Mouse (Mus musculus): ENCODE data around the gene Fa2h.
A peak's percentile ranks its signal among the peaks of the same experiment; 100 is the strongest.

The Fa2h gene

GRCm38 (mm10) chr8:111393391-111394363 lies at the start of gene Fa2h:
Gene Fa2h (minus strand): TSS chr8:111393824.
- peak; percentile 55 for DNase-seq

GRCm38 (mm10) chr8:111439189-111439588 lies 45.6 kb upstream of the Fa2h start:
- DNase-seq: peak; percentile 64

- peak; percentile 34 for DNase-seq
These were observed 41.6 kb upstream of the Fa2h start for GRCm38 (mm10) chr8:111435071-111435828.

- DNase-seq: no peak
These were observed 31.0 kb upstream of the Fa2h start for GRCm38 (mm10) chr8:111424646-111425045.

- DNase-seq: no peak
These were observed 30.6 kb upstream of the Fa2h start for GRCm38 (mm10) chr8:111424181-111424580.

- DNase-seq: no peak
These were observed 29.0 kb upstream of the Fa2h start for GRCm38 (mm10) chr8:111422614-111423013.

GRCm38 (mm10) chr8:111419171-111419570 lies 25.5 kb upstream of the Fa2h start:
- no peak for DNase-seq

- peak; percentile 30 for DNase-seq
These were observed 25.0 kb upstream of the Fa2h start for GRCm38 (mm10) chr8:111418601-111419000.

- DNase-seq: no peak
These were observed 23.6 kb upstream of the Fa2h start for GRCm38 (mm10) chr8:111417222-111417621.

- peak; percentile 38 for DNase-seq
These were observed 9.8 kb upstream of the Fa2h start for GRCm38 (mm10) chr8:111403391-111403790.

- DNase-seq: no peak
These were observed 2.4 kb downstream of the Fa2h start for GRCm38 (mm10) chr8:111391268-111391667.

- DNase-seq: no peak
These were observed 2.8 kb downstream of the Fa2h start for GRCm38 (mm10) chr8:111390837-111391236.

GRCm38 (mm10) chr8:111389581-111389980 lies 4.0 kb downstream of the Fa2h start:
- no peak for DNase-seq

GRCm38 (mm10) chr8:111385915-111386314 lies 7.7 kb downstream of the Fa2h start:
- no peak for DNase-seq

- no peak for DNase-seq
These were observed 9.0 kb downstream of the Fa2h start for GRCm38 (mm10) chr8:111384628-111385027.

GRCm38 (mm10) chr8:111375192-111375591 lies 18.4 kb downstream of the Fa2h start:
- DNase-seq: no peak

GRCm38 (mm10) chr8:111369711-111370110 lies 23.9 kb downstream of the Fa2h start:
- no peak for DNase-seq

- DNase-seq: no peak
These were observed 26.3 kb downstream of the Fa2h start for GRCm38 (mm10) chr8:111367350-111367749.

- no peak for DNase-seq
These were observed 26.9 kb downstream of the Fa2h start for GRCm38 (mm10) chr8:111366610-111367234.

- DNase-seq: no peak
These were observed 30.1 kb downstream of the Fa2h start for GRCm38 (mm10) chr8:111363489-111363888.

- DNase-seq: no peak
These were observed 32.9 kb downstream of the Fa2h start for GRCm38 (mm10) chr8:111360579-111361209.

- DNase-seq: no peak
These were observed 33.7 kb downstream of the Fa2h start for GRCm38 (mm10) chr8:111359936-111360335.

GRCm38 (mm10) chr8:111358905-111359304 lies 34.7 kb downstream of the Fa2h start:
- DNase-seq: no peak
